Mouse (Mus musculus): ENCODE data around the gene Comp. TPM values are rescaled to one million over a fixed set of nuclear protein-coding genes. Genes with fewer than 3 reads are reported as not detected.

Comp gene
- polyA plus RNA-seq, 1 experiment: 0.27 TPM

DNA sequence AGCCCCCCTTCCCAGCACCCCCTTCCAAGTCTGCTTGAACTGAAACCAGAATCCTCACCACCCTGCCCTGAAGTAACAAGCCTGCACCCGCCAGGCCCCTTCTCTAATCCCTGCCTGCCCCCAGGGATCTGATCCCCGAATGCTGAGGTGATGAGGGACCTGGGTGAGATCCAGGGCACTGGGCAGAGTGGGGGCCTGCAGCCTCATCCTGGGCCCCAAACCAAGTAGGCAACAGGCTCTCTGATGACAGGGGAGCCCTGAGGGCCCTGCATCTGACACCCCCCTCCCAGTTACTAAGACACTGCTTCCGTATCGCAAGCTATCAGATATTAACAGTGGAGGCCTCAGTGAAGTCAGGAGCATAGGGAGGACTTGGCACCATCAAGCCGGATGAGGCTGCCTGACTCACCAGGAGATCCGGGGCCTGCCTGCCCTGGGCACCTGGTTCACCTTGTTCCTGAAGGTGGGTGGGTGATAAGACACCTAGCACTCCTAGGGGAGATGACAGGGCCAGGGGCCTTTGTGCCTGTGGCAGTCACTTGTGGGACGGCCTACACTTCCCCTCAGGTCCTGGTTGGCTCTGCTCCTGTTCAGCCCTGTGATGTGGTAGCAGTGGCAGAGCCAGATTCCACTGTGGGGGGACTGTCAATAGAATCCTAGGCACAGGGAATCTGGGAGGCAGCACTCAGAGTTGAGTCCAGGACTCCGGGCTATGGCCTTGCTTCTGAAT lies 21.1 kb downstream of the Comp start:
- H3K4me1 ChIP-seq: peaks cover 42% of the 10 kb centered on the region
- peaks cover 86% of the 10 kb centered on the region for H3K36me3 ChIP-seq (replicated peaks; ENCODE audit: low read length)
- no peak overlapping the region for H3K4me3 ChIP-seq (replicated peaks)
- no peaks in the 10 kb centered on the region for H3K9me3 ChIP-seq
- H3K27me3 ChIP-seq (replicated peaks): no peaks in the 10 kb centered on the region
- TF ChIP-seq FLI1 (IDR thresholded peaks at IDR 0.05; ENCODE audit: low read length) (no peak), GATA1 (IDR thresholded peaks at IDR 0.05; ENCODE audit: borderline replicate concordance, low read length) (no peak)

DNA sequence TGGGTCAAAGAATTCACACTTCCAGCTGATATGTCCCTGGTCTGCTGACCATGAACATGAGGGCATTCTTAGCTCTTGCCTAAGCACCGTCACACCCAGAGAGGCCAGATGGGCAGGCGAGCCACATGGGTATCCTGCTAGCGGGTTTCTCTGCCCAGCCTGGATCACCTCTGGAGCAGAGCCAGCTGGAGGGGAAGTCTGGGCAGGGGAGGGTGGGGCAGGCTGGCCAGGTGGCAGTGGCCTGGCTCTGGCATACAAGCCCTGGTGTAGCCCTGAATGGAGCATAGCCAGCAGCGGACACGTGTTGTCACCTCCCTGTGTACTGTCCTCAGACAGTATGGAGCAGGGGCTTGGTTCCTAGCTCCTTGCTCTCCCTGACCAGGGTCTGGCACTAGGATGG lies 22.3 kb downstream of the Comp start:
- H3K4me3 ChIP-seq (replicated peaks): no peak overlapping the region
- H3K36me3 ChIP-seq (replicated peaks; ENCODE audit: low read length): peaks cover 87% of the 10 kb centered on the region
- H3K4me1 ChIP-seq: peaks cover 39% of the 10 kb centered on the region
- H3K9me3 ChIP-seq: no peaks in the 10 kb centered on the region
- TF ChIP-seq GATA1 (IDR thresholded peaks at IDR 0.05; ENCODE audit: borderline replicate concordance, low read length): no peak
- TF ChIP-seq FLI1 (IDR thresholded peaks at IDR 0.05; ENCODE audit: low read length): no peak
- H3K27me3 ChIP-seq (replicated peaks): no peaks in the 10 kb centered on the region

DNA sequence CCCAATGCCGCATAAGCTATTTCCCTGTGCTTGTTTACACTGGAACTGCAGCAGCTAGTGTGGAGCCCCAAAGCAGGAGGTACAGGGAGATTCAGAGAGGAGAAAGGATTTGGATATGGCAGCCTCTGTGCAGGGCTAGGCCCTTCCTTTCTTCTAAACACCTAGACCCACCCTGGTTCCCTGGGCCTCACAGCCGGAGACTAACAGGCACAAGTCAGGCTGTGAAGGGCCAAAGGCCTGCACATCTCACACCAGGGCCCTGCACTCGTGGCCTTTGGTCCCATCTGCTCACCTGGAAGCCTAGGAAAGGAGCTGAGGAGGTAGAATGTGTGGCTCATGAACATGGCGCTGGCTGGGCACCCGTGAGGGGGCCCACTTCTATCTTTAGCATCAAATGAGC lies 22.8 kb downstream of the Comp start:
- Histone ChIP-seq H3K36me3 (replicated peaks; ENCODE audit: low read length) (peaks cover 86% of the 10 kb centered on the region), H3K9me3 (no peaks in the 10 kb centered on the region), H3K27me3 (replicated peaks) (no peaks in the 10 kb centered on the region), H3K4me3 (replicated peaks) (no peak overlapping the region), H3K4me1 (peaks cover 39% of the 10 kb centered on the region)
- TF ChIP-seq FLI1 (IDR thresholded peaks at IDR 0.05; ENCODE audit: low read length): no peak
- TF ChIP-seq GATA1 (IDR thresholded peaks at IDR 0.05; ENCODE audit: borderline replicate concordance, low read length): no peak

DNA sequence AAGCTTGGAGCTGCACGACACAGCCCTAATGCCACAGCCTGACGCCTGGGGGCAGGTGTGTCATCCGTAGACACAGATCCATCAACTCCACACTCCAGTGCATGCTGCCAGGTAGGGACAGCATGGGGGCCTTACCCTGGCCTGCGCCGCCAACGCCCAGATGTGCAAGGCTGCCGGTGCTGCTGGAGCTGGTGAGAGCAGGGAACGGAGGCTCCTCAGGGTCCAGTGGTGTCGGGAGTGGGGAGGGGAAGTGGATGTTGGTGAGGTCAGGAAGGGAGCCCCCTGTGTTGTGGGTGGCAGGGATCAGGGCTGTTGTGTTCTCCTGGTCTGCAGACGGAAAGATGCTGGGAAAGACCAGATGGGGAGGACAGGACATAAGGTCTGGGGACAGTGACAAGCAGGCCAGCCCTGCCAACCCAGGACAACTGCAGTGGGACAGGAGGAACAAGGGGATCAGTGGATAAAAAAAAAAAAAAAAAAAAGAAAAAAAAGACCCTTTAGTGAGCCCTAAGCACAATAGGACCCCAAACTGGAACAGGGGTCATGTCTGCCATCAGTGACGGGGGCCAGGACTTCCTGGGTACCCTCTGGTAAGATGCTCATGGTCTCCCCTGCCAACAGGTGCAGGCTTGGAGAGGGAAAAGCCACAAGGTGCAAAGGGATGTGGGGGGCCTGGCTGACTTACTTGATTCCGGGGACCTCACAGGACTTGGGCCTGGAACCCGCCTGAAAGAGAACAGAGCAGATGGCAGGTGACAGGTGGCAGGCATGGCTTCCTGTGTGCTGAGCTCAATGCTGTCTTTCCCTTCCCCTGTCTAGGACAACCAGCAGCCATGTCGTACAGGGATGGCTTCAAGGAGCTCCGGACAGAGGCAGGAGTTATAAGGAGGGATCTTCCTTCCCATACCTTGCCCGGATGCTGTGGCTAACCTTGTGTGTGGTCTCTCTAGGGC lies 24.5 kb downstream of the Comp start:
- H3K36me3 ChIP-seq (replicated peaks; ENCODE audit: low read length): peaks cover 84% of the 10 kb centered on the region
- H3K27me3 ChIP-seq (replicated peaks): no peaks in the 10 kb centered on the region

DNA sequence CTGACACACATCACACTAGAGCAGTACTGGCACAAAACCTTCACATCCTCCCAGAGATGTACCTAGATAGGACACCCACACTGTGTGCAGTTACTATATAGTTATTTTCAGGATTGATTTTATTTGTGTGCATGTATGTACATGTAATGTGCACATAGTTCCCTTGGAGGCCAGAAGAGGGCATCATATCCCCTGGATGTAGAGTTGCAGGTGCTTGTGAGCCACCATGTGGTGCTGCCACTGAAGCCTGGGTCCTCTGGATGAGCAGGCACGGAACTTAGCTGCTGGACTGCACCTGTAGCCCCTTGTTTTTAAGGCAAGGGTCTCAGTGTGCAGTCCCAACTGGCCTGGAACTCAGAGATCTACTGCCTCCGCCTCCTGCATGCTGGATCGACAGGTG lies 30.9 kb downstream of the Comp start:
- Histone ChIP-seq H3K9me3 (peaks cover 6% of the 10 kb centered on the region), H3K36me3 (replicated peaks; ENCODE audit: low read length) (peaks cover 83% of the 10 kb centered on the region)
- no peak for TF ChIP-seq FLI1 (IDR thresholded peaks at IDR 0.05; ENCODE audit: low read length)
- TF ChIP-seq GATA1 (IDR thresholded peaks at IDR 0.05; ENCODE audit: borderline replicate concordance, low read length): no peak

More for the DNA sequence above, 24.5 kb downstream of the Comp start:
- peaks cover 39% of the 10 kb centered on the region for H3K4me1 ChIP-seq
- H3K4me3 ChIP-seq (replicated peaks): peak overlapping the region; percentile 54
- H3K9me3 ChIP-seq: no peaks in the 10 kb centered on the region
- no peak for TF ChIP-seq FLI1 (IDR thresholded peaks at IDR 0.05; ENCODE audit: low read length)
- TF ChIP-seq GATA1 (IDR thresholded peaks at IDR 0.05; ENCODE audit: borderline replicate concordance, low read length): no peak

DNA sequence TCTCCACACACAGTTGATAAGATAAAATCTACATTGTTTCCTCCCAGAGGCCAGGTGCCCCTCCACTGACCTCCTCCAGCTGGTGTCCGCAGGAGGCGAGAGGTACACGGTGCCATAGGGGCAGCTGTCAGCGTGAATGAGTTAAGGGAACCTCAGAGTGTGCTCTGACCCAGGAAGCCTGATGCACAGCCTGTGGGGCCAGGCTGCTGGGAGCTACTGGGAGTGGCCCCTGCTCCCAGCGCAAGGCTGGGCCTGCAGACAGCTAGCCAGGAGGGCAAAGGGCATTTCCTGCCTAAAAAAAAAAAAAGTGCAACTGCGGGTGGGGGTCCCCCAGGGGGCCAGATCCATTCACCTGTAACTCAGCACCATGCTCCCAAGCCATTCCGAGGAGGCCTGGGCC lies 31.8 kb downstream of the Comp start:
- Histone ChIP-seq H3K27me3 (replicated peaks) (no peaks in the 10 kb centered on the region), H3K36me3 (replicated peaks; ENCODE audit: low read length) (peaks cover 82% of the 10 kb centered on the region), H3K9me3 (peaks cover 6% of the 10 kb centered on the region), H3K4me1 (peaks cover 35% of the 10 kb centered on the region), H3K4me3 (replicated peaks) (no peak overlapping the region)
- TF ChIP-seq FLI1 (IDR thresholded peaks at IDR 0.05; ENCODE audit: low read length): no peak
- no peak for TF ChIP-seq GATA1 (IDR thresholded peaks at IDR 0.05; ENCODE audit: borderline replicate concordance, low read length)

More for the DNA sequence above, 30.9 kb downstream of the Comp start:
- peaks cover 30% of the 10 kb centered on the region for H3K4me1 ChIP-seq
- no peaks in the 10 kb centered on the region for H3K27me3 ChIP-seq (replicated peaks)
- H3K4me3 ChIP-seq (replicated peaks): no peak overlapping the region

DNA sequence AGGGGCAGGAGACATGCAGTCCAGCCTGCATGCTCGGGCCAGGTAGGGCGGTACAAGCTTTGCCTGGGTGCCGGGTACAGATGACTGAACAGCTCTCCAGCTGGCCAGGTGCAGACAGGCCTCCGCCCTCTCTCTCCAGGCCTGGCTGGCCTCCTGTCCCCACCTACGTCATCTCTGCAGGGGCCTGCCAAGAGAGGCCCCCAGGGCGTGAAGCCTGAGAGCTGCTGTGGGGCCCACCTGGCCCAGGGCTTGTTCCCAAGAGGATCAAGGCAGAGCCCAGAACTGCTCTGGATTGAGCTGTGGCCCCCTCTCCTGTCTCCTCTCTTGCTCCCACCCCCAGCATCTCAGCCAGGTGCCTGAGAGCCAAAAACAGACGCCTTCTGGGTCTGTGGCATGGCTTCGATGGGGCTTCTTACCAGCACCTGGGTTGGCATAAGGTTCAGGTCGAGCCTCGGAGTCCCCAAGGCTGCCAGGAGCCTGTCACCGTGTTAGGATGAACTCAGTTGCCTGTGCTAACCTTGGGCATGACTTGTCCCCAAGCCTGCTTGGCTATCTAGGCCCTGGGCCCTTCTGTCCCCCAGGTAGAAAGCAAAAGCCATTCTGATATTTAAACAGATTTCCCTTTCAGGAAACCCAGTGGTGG lies 33.2 kb downstream of the Comp start:
- H3K4me3 ChIP-seq (replicated peaks): no peak overlapping the region
- H3K27me3 ChIP-seq (replicated peaks): no peaks in the 10 kb centered on the region
- peaks cover 84% of the 10 kb centered on the region for H3K36me3 ChIP-seq (replicated peaks; ENCODE audit: low read length)
- H3K9me3 ChIP-seq: peaks cover 6% of the 10 kb centered on the region
- TF ChIP-seq GATA1 (IDR thresholded peaks at IDR 0.05; ENCODE audit: borderline replicate concordance, low read length) (no peak), FLI1 (IDR thresholded peaks at IDR 0.05; ENCODE audit: low read length) (no peak)
- peaks cover 44% of the 10 kb centered on the region for H3K4me1 ChIP-seq

DNA sequence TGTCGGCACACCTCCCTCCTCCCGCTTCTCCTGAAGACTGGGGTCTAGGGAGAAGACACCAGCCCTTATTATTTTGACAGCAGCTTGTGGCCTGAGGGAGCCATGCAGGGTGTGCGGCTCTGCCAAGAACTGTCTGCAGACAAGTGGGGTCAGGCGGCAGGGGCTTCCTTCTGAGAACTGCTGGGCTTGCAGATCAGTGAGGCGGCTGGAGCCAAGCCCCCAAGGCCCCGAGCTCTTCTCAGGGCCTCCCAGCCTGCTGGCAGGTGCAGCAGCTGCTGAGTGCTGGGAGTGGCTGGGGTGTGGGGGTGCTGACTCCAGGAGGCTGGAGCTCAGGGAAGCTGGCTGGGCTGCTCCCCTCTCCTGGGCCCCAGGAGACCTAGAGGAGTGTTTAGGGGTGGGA lies 34.9 kb downstream of the Comp start:
- H3K27me3 ChIP-seq (replicated peaks): no peaks in the 10 kb centered on the region
- TF ChIP-seq GATA1 (IDR thresholded peaks at IDR 0.05; ENCODE audit: borderline replicate concordance, low read length) (no peak), FLI1 (IDR thresholded peaks at IDR 0.05; ENCODE audit: low read length) (no peak)
- peaks cover 83% of the 10 kb centered on the region for H3K36me3 ChIP-seq (replicated peaks; ENCODE audit: low read length)
- peaks cover 6% of the 10 kb centered on the region for H3K9me3 ChIP-seq
- no peak overlapping the region for H3K4me3 ChIP-seq (replicated peaks)
- peaks cover 61% of the 10 kb centered on the region for H3K4me1 ChIP-seq

DNA sequence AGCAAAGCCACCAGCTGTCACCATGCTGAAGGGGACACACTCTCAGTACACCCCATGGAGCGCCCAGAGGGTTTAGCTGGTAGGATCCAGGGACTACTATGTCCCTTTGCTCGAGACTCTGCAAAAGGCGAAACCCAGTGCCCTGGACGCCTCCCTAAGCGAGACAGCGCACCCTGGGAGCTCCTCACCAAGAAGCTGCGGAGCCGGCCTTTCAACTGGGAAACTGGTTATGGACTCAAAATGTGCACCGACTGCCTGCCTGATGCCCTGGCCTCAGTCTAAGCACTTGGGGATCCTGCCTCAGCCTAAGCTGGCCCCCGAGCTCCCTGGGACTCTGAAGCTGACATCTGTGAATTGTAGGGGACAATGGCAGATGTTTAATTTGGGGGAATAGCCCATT lies 35.7 kb downstream of the Comp start:
- Histone ChIP-seq H3K4me1 (peaks cover 68% of the 10 kb centered on the region), H3K36me3 (replicated peaks; ENCODE audit: low read length) (peaks cover 80% of the 10 kb centered on the region), H3K9me3 (peaks cover 6% of the 10 kb centered on the region), H3K27me3 (replicated peaks) (no peaks in the 10 kb centered on the region), H3K4me3 (replicated peaks) (no peak overlapping the region)
- TF ChIP-seq GATA1 (IDR thresholded peaks at IDR 0.05; ENCODE audit: borderline replicate concordance, low read length) (no peak), FLI1 (IDR thresholded peaks at IDR 0.05; ENCODE audit: low read length) (no peak)

All from megakaryocyte, embryonic 14.5 days (primary cell).